Mouse (Mus musculus) liver, adult 2 months (tissue): ENCODE data around the gene Tmem50b. TPM values are rescaled to one million over a fixed set of nuclear protein-coding genes. Genes with fewer than 3 reads are reported as not detected.

Source experiments
- DNase-seq: peaks from one replicate; pipeline ENCODE4 v3.0.0-alpha.2; 2011; ENCODE audit warnings: low read depth, low spot score; ENCODE audit errors: extremely low read depth
- H3K27ac ChIP-seq: fragments of 200-500 bp; replicated peaks from 2 replicates; pipeline ENCODE4 v1.5.1; 2012; ENCODE audit warnings: low read depth, mild to moderate bottlenecking, control low read depth, inconsistent platforms, low read length; ENCODE audit not compliant: insufficient read depth
- H3K27me3 ChIP-seq: fragments of 200-500 bp; 2 replicates; pipeline ENCODE4 v1.6.1; 2012; ENCODE audit warnings: mild to moderate bottlenecking, moderate library complexity, low read length, inconsistent platforms; ENCODE audit not compliant: control insufficient read depth, insufficient read depth
- H3K36me3 ChIP-seq: fragments of 200-500 bp; 2 replicates; pipeline ENCODE4 v1.6.1; 2012; ENCODE audit warnings: low read length, inconsistent platforms; ENCODE audit not compliant: control insufficient read depth, insufficient read depth
- H3K4me1 ChIP-seq: fragments of 200-500 bp; 2 replicates; pipeline ENCODE4 v1.6.1; 2011; ENCODE audit warnings: low read length; ENCODE audit not compliant: control insufficient read depth, insufficient read depth
- H3K4me3 ChIP-seq: fragments of 200-500 bp; 2 replicates; pipeline ENCODE4 v1.5.1; 2011; ENCODE audit warnings: low read depth, mild to moderate bottlenecking, control low read depth, low read length, moderate library complexity; ENCODE audit not compliant: insufficient read depth
- H3K79me2 ChIP-seq: fragments of 200-500 bp; 2 replicates; pipeline ENCODE4 v1.6.1; 2012; ENCODE audit warnings: inconsistent platforms, mild to moderate bottlenecking, low read length, moderate library complexity; ENCODE audit not compliant: control insufficient read depth, insufficient read depth
- H3K9ac ChIP-seq: fragments of 200-500 bp; 2 replicates; pipeline ENCODE4 v1.6.1; 2012; ENCODE audit warnings: low read depth, mild to moderate bottlenecking, control low read depth, inconsistent platforms, low read length
- CTCF ChIP-seq: fragments of 200-500 bp; IDR thresholded peaks from 2 replicates; pipeline ENCODE4 v1.5.1; 2011; ENCODE audit warnings: low read depth, low read length, control low read depth
- POLR2A ChIP-seq: fragments of 200-500 bp; IDR thresholded peaks from 2 replicates; pipeline ENCODE4 v1.6.1; 2011; ENCODE audit warnings: low read length, control low read depth; ENCODE audit not compliant: insufficient read depth; ENCODE audit errors: extremely low read depth
- WGBS: fragments of 180-500 bp; shearing (Covaris S2); methylation state at CpG from one replicate; pipeline ENCODE4 v1.1.7; 2018; 5-methylcytosine and 5-hydroxymethylcytosine counted together
- polyA plus RNA-seq: library from polyadenylated mRNA; depleted of rRNA; stranded (reverse); fragments of >200 nt; gene quantifications from 2 replicates; pipeline ENCODE4 v1.2.3, GENCODE M21; 2012
- total RNA-seq: library from RNA; depleted of rRNA; stranded (reverse); fragments of >200 nt; gene quantifications from 2 replicates; pipeline ENCODE4 v1.2.3, GENCODE M21; 2014

Gene Tmem50b
- total and polyA plus RNA-seq, 2 experiments = 3.0 to 6.2 TPM

GRCm38 (mm10) chr16:91561099-91561498, 36.5 kb downstream of the Tmem50b start:
- WGBS = 46% methylated on average over 9 of the region's 9 CpGs
- no peaks in the 10 kb centered on the region for H3K27me3 ChIP-seq
- peaks cover 11% of the 10 kb centered on the region for H3K4me1 ChIP-seq
- peaks cover 23% of the 10 kb centered on the region; the same call in 1 of the 2 replicates for H3K36me3 ChIP-seq
- H3K79me2 ChIP-seq = no peaks in the 10 kb centered on the region
- H3K4me3 ChIP-seq = peak overlapping the region; percentile 19; the same call in 1 of the 2 replicates
- TF ChIP-seq CTCF = peak; percentile 68
- no peak for TF ChIP-seq POLR2A
- no peak overlapping the region for H3K9ac ChIP-seq
- peak overlapping the region; percentile 70; the same call in 1 of the 2 replicates for H3K27ac ChIP-seq
- DNase-seq = peak; percentile 46

GRCm38 (mm10) chr16:91557693-91558092, 39.9 kb downstream of the Tmem50b start:
- Histone ChIP-seq H3K9ac (no peak overlapping the region), H3K4me3 (no peak overlapping the region), H3K36me3 (peaks cover 23% of the 10 kb centered on the region; the same call in 1 of the 2 replicates), H3K4me1 (peaks cover 6% of the 10 kb centered on the region), H3K27ac (no peak overlapping the region), H3K27me3 (no peaks in the 10 kb centered on the region), H3K79me2 (peaks cover 5% of the 10 kb centered on the region; the same call in 1 of the 2 replicates)
- no peak for TF ChIP-seq CTCF
- TF ChIP-seq POLR2A = no peak
- 93% methylated on average over 15 of the region's 15 CpGs for WGBS
- DNase-seq = no peak

GRCm38 (mm10) chr16:91557214-91557613, 40.4 kb downstream of the Tmem50b start:
- H3K27ac ChIP-seq = no peak overlapping the region
- peaks cover 5% of the 10 kb centered on the region for H3K4me1 ChIP-seq
- no peak overlapping the region for H3K4me3 ChIP-seq
- H3K79me2 ChIP-seq = peaks cover 5% of the 10 kb centered on the region; the same call in 1 of the 2 replicates
- H3K27me3 ChIP-seq = no peaks in the 10 kb centered on the region
- H3K36me3 ChIP-seq = peaks cover 21% of the 10 kb centered on the region; the same call in 1 of the 2 replicates
- TF ChIP-seq POLR2A (no peak), CTCF (no peak)
- H3K9ac ChIP-seq = no peak overlapping the region
- DNase-seq = no peak
- 90% methylated on average over 7 of the region's 7 CpGs for WGBS

- Histone ChIP-seq H3K9ac (no peak overlapping the region), H3K4me3 (no peak overlapping the region), H3K4me1 (peaks cover 2% of the 10 kb centered on the region), H3K79me2 (peaks cover 5% of the 10 kb centered on the region; the same call in 1 of the 2 replicates), H3K27me3 (no peaks in the 10 kb centered on the region), H3K36me3 (peaks cover 21% of the 10 kb centered on the region; the same call in 1 of the 2 replicates), H3K27ac (no peak overlapping the region)
- TF ChIP-seq POLR2A = no peak
- TF ChIP-seq CTCF = no peak
- no peak for DNase-seq
- WGBS = 87% methylated on average over 15 of the region's 15 CpGs
Measured at GRCm38 (mm10) chr16:91556659-91557058, 40.9 kb downstream of the Tmem50b start.

GRCm38 (mm10) chr16:91555017-91555605, 42.5 kb downstream of the Tmem50b start:
- peaks cover 5% of the 10 kb centered on the region; the same call in 1 of the 2 replicates for H3K79me2 ChIP-seq
- WGBS = 93% methylated on average over 8 of the region's 8 CpGs
- H3K4me3 ChIP-seq = no peak overlapping the region
- H3K27me3 ChIP-seq = no peaks in the 10 kb centered on the region
- H3K4me1 ChIP-seq = no peaks in the 10 kb centered on the region; the same call in none of the 2 replicates
- no peak overlapping the region for H3K27ac ChIP-seq
- H3K9ac ChIP-seq = no peak overlapping the region
- H3K36me3 ChIP-seq = peaks cover 17% of the 10 kb centered on the region; the same call in 1 of the 2 replicates
- TF ChIP-seq POLR2A = no peak
- no peak for TF ChIP-seq CTCF
- DNase-seq = no peak

- no peak for DNase-seq
Measured at GRCm38 (mm10) chr16:91553625-91554024, 44.0 kb downstream of the Tmem50b start.

More at GRCm38 (mm10) chr16:91553625-91554024, 44.0 kb downstream of the Tmem50b start:
- Histone ChIP-seq H3K79me2 (peaks cover 9% of the 10 kb centered on the region; the same call in 1 of the 2 replicates), H3K27me3 (no peaks in the 10 kb centered on the region), H3K4me1 (no peaks in the 10 kb centered on the region; the same call in none of the 2 replicates), H3K9ac (no peak overlapping the region), H3K4me3 (no peak overlapping the region), H3K27ac (no peak overlapping the region), H3K36me3 (peaks cover 12% of the 10 kb centered on the region; the same call in 1 of the 2 replicates)
- no peak for TF ChIP-seq CTCF
- no peak for TF ChIP-seq POLR2A
- WGBS = 81% methylated on average over 12 of the region's 12 CpGs
